Mouse (Mus musculus): ENCODE measurements at regions not wholly inside any gene's neighbourhood (a gene's known extent, or its start where the extent isn't known, plus 50 kb on each side); places are given as distances from the start of the nearest gene placed in this dataset.
A peak's percentile ranks its signal among the peaks of the same experiment; 100 is the strongest.

DNA sequence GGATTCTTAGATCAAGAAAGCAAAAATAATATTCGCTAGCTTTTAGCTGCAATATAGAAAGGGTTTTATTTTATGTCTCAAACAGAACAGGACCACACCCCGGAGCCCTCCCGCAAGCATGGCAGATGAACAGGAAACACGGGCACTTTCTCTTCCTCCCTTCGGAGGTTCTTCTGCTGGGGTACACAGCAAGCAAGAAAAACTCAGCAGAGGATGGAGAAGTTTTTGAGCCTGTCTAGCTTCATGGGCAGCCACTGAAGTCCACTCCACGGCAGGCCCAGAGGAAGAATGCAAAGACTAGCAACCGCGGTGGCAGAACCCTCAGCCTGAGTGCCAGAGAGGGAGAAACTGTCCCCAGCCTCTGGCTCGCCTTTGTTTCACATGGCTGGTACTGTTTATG lies 174.7 kb upstream of the Ap5m1 start:
- Histone ChIP-seq H3K27me3 (peaks cover 46% of the 10 kb centered on the region), H3K36me3 (no peaks in the 10 kb centered on the region), H3K4me3 (no peak overlapping the region), H3K9me3 (no peaks in the 10 kb centered on the region), H3K4me2 (no peak overlapping the region), H3K4me1 (no peaks in the 10 kb centered on the region), H3K9ac (no peak overlapping the region), H3K27ac (no peak overlapping the region)
- WGBS = 75% methylated on average over 9 of the region's 9 CpGs
- ATAC-seq (ENCODE audit: insufficient number of reproducible peaks, insufficient read depth, low FRiP score, low TSS enrichment, low read depth) = no peak

DNA sequence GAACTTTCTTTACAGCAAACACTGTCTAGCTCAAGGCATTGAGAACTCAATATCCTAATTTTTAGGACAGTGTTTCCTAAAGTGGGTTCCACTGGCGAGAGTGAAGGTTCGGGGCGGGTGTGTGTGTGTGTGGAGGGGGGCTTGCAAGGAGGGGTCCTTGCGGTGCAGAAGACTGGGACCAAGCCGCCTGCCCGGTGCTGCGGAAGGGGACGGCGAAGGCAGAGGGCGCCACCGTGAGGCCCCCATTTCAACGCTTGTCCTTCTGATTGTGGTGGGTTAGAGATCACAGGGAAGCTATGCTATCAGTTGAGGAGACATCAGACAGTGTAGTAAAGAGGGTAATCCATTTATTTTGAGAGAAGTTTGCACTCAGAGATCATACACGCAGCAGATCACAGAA lies 176.9 kb upstream of the Ap5m1 start:
- Histone ChIP-seq H3K9me3 (no peaks in the 10 kb centered on the region), H3K27ac (no peak overlapping the region), H3K4me3 (peak overlapping the region; percentile 15; the same call in 1 of the 2 replicates), H3K36me3 (no peaks in the 10 kb centered on the region), H3K4me2 (peak overlapping the region; percentile 51), H3K4me1 (no peaks in the 10 kb centered on the region), H3K27me3 (peaks cover 35% of the 10 kb centered on the region), H3K9ac (peak overlapping the region; percentile 41; the same call in 1 of the 2 replicates)
- 2% methylated on average over 13 of the region's 13 CpGs for WGBS
- no peak for ATAC-seq (ENCODE audit: insufficient number of reproducible peaks, insufficient read depth, low FRiP score, low TSS enrichment, low read depth)

DNA sequence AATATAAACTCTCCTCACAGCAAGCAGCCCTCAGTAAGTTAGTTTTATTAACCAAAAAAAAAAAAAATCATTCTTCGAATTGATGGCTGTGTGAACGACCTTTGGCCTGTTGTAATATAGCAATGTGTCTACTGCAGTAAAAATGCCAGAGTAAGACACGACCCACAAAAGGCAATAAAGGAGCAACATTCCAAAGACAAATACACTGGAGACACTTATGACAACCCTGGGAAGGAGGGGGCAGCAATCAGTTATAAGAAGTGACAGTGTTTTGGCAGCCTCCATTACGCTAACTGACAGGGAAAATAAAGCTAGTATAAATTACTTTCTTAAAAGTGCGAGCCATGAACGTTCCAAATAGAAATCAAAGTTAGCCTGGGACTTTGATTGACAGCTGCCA lies 185.9 kb upstream of the Ap5m1 start:
- no peak for ATAC-seq (ENCODE audit: insufficient number of reproducible peaks, insufficient read depth, low FRiP score, low TSS enrichment, low read depth)
- H3K4me1 ChIP-seq = no peaks in the 10 kb centered on the region
- H3K27ac ChIP-seq = no peak overlapping the region
- no peak overlapping the region for H3K4me3 ChIP-seq
- no peaks in the 10 kb centered on the region for H3K36me3 ChIP-seq
- H3K27me3 ChIP-seq = peaks cover 5% of the 10 kb centered on the region; the same call in 1 of the 2 replicates
- no peaks in the 10 kb centered on the region for H3K9me3 ChIP-seq
- 53% methylated on average over 6 of the region's 6 CpGs for WGBS
- no peak overlapping the region for H3K9ac ChIP-seq
- H3K4me2 ChIP-seq = no peak overlapping the region

DNA sequence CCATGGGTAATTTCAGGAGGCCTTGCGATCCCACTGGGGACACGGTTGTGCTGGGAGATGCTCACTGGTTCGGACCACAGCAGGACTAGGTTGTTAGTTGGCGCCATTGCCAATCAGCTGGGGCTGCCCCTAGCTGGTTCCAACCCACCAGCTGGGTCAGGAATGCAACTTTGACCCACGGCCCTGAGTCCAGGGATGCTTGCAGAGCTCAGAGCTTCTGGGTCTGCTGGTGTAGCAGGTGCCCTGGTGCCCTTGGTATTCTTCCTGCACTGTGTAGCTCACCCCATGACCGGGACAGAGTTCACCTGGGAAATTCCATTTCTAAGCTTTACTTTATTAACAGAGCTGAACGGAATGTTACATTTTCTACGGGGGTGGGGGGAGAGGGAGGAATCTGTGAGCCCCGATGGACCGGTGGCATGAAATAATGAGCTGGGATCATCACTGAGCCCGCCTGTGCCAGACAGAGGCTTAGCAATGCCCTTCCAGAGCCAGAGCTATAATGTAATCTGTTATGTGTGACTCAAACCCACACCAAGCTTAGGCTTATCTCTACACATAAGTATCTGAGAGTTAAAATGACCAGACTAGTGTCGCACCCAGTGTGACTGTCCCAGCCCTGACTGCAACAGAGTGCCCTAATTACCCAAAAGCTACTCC lies 187.8 kb upstream of the Ap5m1 start:
- Histone ChIP-seq H3K27me3 (peaks cover 5% of the 10 kb centered on the region; the same call in 1 of the 2 replicates), H3K27ac (no peak overlapping the region), H3K9me3 (no peaks in the 10 kb centered on the region), H3K36me3 (no peaks in the 10 kb centered on the region), H3K4me1 (no peaks in the 10 kb centered on the region), H3K9ac (no peak overlapping the region), H3K4me3 (no peak overlapping the region), H3K4me2 (no peak overlapping the region)
- WGBS = 82% methylated on average over 12 of the region's 12 CpGs
- ATAC-seq (ENCODE audit: insufficient number of reproducible peaks, insufficient read depth, low FRiP score, low TSS enrichment, low read depth) = no peak

DNA sequence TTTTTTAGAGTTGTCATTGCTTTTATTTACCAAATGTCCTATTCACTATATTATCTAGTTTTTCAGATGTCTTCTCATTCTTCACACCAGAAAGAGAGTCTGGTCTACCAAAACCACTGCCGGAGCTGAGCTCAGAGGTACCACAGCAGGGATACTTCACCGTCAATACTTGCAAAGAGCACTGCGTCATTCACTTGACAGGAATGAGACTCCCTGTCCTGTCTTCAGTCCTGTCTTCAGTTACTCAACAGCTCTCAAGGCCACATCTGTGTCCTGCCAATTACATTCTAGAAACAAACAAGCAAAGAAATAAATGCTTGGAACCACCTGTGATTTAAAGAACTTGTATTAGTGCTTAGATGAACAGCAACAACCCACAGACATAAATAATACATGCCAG lies 194.6 kb upstream of the Ap5m1 start:
- 91% methylated on average over 3 of the region's 3 CpGs for WGBS
- Histone ChIP-seq H3K9me3 (no peaks in the 10 kb centered on the region), H3K4me2 (no peak overlapping the region), H3K36me3 (no peaks in the 10 kb centered on the region), H3K4me3 (no peak overlapping the region), H3K27me3 (no peaks in the 10 kb centered on the region), H3K9ac (no peak overlapping the region), H3K4me1 (no peaks in the 10 kb centered on the region), H3K27ac (no peak overlapping the region)
- no peak for ATAC-seq (ENCODE audit: insufficient number of reproducible peaks, insufficient read depth, low FRiP score, low TSS enrichment, low read depth)

DNA sequence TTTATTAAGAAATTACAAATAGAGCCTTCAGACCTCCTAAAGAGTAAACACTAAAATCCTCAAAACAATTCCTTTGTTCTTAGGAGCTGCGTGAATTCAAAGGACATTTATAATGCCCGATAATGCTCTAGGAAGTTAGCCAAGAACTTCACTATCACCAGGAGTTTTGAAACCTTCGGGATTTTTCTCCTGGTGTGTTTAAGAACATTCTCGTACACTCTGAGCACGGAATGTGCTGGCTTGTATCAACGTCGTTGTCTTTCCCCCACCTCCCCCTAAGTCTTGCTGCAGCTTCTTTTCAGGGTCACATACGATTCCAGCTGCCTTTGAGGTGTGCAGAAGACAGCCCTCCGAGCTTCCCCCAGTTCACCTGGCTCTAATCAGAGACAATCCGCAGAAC lies 195.9 kb upstream of the Ap5m1 start:
- Histone ChIP-seq H3K4me3 (no peak overlapping the region), H3K36me3 (no peaks in the 10 kb centered on the region), H3K9ac (no peak overlapping the region), H3K9me3 (no peaks in the 10 kb centered on the region), H3K27ac (no peak overlapping the region), H3K27me3 (no peaks in the 10 kb centered on the region), H3K4me1 (no peaks in the 10 kb centered on the region), H3K4me2 (no peak overlapping the region)
- WGBS = 51% methylated on average over 10 of the region's 10 CpGs
- ATAC-seq (ENCODE audit: insufficient number of reproducible peaks, insufficient read depth, low FRiP score, low TSS enrichment, low read depth) = no peak

DNA sequence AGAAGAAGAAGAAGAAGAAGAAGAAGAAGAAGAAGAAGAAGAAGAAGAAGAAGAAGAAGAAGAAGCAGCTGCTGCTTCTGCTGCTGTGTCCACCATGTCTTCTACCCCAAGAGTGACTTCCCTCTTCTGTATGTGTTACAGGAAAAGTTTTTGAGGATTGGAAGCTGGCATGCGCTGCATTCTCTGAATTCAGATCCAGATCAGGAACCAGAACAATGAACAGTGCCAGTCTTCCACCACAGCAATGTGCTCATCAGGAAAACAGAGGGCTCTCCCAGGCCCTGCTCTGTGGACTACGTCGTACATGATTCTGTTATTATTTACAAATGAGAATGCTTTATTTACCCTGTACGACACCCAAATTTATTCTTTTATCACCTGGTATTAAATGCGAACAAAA lies 181.8 kb upstream of the Otx2 start:
- no peaks in the 10 kb centered on the region for H3K36me3 ChIP-seq
- H3K27me3 ChIP-seq = peaks cover 12% of the 10 kb centered on the region
- 89% methylated on average over 5 of the region's 5 CpGs for WGBS
- H3K4me3 ChIP-seq = no peak overlapping the region
- peaks cover 5% of the 10 kb centered on the region; the same call in 1 of the 2 replicates for H3K4me1 ChIP-seq
- no peak overlapping the region for H3K9ac ChIP-seq
- no peaks in the 10 kb centered on the region for H3K9me3 ChIP-seq
- no peak overlapping the region for H3K4me2 ChIP-seq
- no peak overlapping the region for H3K27ac ChIP-seq
- ATAC-seq (ENCODE audit: insufficient number of reproducible peaks, insufficient read depth, low FRiP score, low TSS enrichment, low read depth) = no peak

DNA sequence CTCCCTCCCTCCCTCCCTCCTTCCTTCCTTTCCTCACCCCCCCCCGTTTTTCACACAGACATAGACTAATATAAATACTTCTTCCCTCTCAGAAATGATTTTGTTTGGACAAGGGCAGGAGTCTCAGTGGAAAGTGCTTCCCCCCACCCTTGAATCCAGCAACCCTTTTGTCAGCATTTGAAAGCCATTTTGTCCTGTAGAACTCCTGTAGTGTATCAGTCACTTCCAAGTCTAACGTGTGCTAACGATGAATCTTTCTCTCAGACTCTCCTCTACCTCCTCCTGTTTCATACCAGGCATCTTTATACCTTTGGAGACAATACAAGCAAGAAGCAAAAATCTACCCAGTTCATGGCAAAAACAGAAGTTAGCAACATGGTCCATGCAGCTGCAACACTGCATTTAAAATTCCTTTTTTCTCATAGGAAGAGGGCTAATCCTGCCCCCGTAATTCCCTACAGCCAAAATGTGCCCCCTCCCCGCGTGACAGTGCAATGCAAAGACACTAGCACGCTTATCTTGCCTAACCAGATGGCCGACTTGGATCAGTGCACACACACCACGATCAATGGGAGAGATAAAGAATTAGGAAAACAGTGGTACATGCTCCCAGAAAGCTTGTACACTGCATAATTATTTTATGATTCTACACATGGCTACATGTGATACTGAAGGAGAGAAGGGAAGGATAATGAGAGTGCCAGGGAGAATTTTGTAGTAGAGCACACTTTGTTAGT lies 180.7 kb upstream of the Otx2 start:
- no peak for ATAC-seq (ENCODE audit: insufficient number of reproducible peaks, insufficient read depth, low FRiP score, low TSS enrichment, low read depth)
- no peak overlapping the region for H3K9ac ChIP-seq
- no peak overlapping the region for H3K4me3 ChIP-seq
- WGBS = 56% methylated on average over 9 of the region's 9 CpGs
- no peak overlapping the region for H3K4me2 ChIP-seq
- H3K9me3 ChIP-seq = no peaks in the 10 kb centered on the region
- H3K27ac ChIP-seq = no peak overlapping the region
- H3K27me3 ChIP-seq = peaks cover 12% of the 10 kb centered on the region
- H3K36me3 ChIP-seq = no peaks in the 10 kb centered on the region
- H3K4me1 ChIP-seq = peaks cover 5% of the 10 kb centered on the region; the same call in 1 of the 2 replicates

DNA sequence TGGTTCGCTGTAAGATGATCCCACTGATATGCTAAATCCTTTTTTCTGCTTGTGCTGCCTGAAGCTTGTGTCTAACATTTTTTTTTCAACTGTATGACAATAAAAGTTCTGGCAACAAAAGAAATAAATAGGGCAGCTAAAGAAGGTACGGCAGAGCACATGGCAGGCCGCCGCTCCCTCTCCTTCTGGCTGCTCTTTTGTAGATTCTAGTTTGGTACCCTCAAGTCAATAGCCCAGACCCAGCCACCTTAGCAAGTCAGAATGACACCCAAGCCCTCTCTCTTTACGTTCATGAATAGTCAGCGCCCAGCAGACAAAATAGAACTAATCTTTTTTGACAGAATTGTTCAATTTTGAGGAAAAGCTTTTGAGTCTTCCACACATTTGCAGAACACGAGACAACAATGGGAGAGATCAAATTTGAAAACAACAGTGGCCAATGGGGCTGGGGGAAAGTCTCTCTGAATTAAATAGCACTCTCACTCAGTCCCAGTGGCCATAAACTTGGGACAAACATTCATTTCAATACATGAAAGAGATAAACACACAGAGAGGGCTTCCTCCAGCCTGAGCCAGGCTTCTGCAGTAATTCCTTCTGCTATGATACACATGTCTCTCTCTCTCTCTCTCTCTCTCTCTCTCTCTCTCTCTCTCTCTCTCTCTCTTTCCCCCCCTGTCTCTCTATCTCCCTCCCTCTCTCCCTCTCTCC lies 180.0 kb upstream of the Otx2 start:
- peak overlapping the region; percentile 58 for H3K4me2 ChIP-seq
- no peaks in the 10 kb centered on the region for H3K36me3 ChIP-seq
- peaks cover 5% of the 10 kb centered on the region; the same call in 1 of the 2 replicates for H3K4me1 ChIP-seq
- H3K27ac ChIP-seq = no peak overlapping the region
- H3K27me3 ChIP-seq = peaks cover 12% of the 10 kb centered on the region
- H3K9ac ChIP-seq = no peak overlapping the region
- H3K9me3 ChIP-seq = no peaks in the 10 kb centered on the region
- no peak for ATAC-seq (ENCODE audit: insufficient number of reproducible peaks, insufficient read depth, low FRiP score, low TSS enrichment, low read depth)
- no peak overlapping the region for H3K4me3 ChIP-seq
- 24% methylated on average over 7 of the region's 7 CpGs for WGBS

DNA sequence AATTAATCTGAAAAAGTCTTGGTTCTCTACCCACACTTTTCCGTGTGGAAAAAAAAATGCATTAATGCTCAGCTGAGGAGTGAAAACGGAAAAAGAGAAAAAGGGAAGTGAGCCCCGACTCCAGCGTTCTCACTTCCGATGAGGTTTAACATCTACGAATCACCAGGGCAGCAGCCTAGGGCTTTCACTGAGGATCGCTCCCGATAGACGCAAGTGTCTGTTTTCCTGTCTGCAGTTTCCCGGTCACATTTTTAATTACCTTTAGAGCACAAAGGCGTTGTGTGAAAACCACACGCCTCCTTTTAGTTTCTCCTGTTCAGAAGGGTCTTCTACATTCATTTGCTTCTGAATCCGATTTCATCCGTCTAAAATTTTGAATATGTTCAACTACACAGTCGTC lies 179.2 kb upstream of the Otx2 start:
- Histone ChIP-seq H3K9ac (peak overlapping the region; percentile 66), H3K4me3 (peak overlapping the region; percentile 38), H3K9me3 (no peaks in the 10 kb centered on the region), H3K4me1 (peaks cover 5% of the 10 kb centered on the region; the same call in 1 of the 2 replicates), H3K27ac (no peak overlapping the region), H3K4me2 (peak overlapping the region; percentile 58), H3K27me3 (peaks cover 12% of the 10 kb centered on the region), H3K36me3 (no peaks in the 10 kb centered on the region)
- 1% methylated on average over 15 of the region's 15 CpGs for WGBS
- ATAC-seq (ENCODE audit: insufficient number of reproducible peaks, insufficient read depth, low FRiP score, low TSS enrichment, low read depth) = no peak

DNA sequence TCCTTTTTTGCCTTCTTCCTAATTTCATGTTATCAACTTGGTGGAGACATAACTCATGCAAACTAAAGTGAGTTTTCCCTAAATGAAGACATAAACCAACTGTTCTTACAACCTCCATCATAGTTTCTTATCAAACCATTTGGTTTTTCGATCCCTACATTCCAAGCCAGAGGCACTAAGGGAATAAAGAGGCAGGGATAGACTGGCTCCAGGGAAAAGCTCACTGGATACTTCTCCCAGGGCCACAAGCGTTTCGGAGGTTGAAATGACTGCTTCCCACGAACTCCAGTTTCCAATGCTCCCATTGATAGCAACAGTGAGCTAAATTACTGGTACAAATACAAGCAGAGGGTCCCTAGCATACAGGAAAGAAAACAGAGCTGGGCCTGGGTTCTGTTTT lies 178.4 kb upstream of the Otx2 start:
- peaks cover 5% of the 10 kb centered on the region; the same call in 1 of the 2 replicates for H3K4me1 ChIP-seq
- no peak overlapping the region for H3K9ac ChIP-seq
- no peaks in the 10 kb centered on the region for H3K9me3 ChIP-seq
- H3K4me2 ChIP-seq = no peak overlapping the region
- no peaks in the 10 kb centered on the region for H3K36me3 ChIP-seq
- 51% methylated on average over 4 of the region's 4 CpGs for WGBS
- no peak for ATAC-seq (ENCODE audit: insufficient number of reproducible peaks, insufficient read depth, low FRiP score, low TSS enrichment, low read depth)
- no peak overlapping the region for H3K27ac ChIP-seq
- no peak overlapping the region for H3K4me3 ChIP-seq
- H3K27me3 ChIP-seq = peaks cover 12% of the 10 kb centered on the region
